Mouse (Mus musculus) heart, embryonic 16.5 days (tissue): ENCODE data around the gene Mrnip. TPM values are rescaled to one million over a fixed set of nuclear protein-coding genes. Genes with fewer than 3 reads are reported as not detected.

ENCODE experiments used
- ATAC-seq: fragments of 200-750 bp; cut with Nextera tagmentation; replicated peaks from 2 replicates; pipeline ENCODE4 v1.8.0; 2017; ENCODE audit warnings: moderate number of reproducible peaks; ENCODE audit not compliant: insufficient read depth, low FRiP score; ENCODE audit errors: extremely low read depth
- H3K27ac ChIP-seq: fragments of 300-500 bp; sonication (generic); 2 replicates; pipeline ENCODE4 v1.5.1; 2014; ENCODE audit warnings: mild to moderate bottlenecking, low read length, control low read depth, moderate library complexity
- H3K27me3 ChIP-seq: fragments of 300-500 bp; sonication (generic); 2 replicates; pipeline ENCODE4 v1.6.1; 2014; ENCODE audit warnings: low read length, mixed read lengths; ENCODE audit not compliant: control insufficient read depth, insufficient read depth
- H3K36me3 ChIP-seq: fragments of 300-500 bp; sonication (generic); 2 replicates; pipeline ENCODE4 v1.6.1; 2014; ENCODE audit not compliant: control insufficient read depth, insufficient read depth
- H3K4me1 ChIP-seq: fragments of 300-500 bp; sonication (generic); 2 replicates; pipeline ENCODE4 v1.6.1; 2014; ENCODE audit warnings: low read length, mixed read lengths; ENCODE audit not compliant: control insufficient read depth, insufficient read depth
- H3K4me2 ChIP-seq: fragments of 300-500 bp; sonication (generic); 2 replicates; pipeline ENCODE4 v1.6.1; 2014; ENCODE audit warnings: low read depth, mild to moderate bottlenecking, control low read depth, low read length
- H3K4me3 ChIP-seq: fragments of 300-500 bp; sonication (generic); 2 replicates; pipeline ENCODE4 v1.5.1; 2014; ENCODE audit warnings: mild to moderate bottlenecking, control low read depth, low read length
- H3K9ac ChIP-seq: fragments of 300-500 bp; sonication (generic); 2 replicates; pipeline ENCODE4 v1.6.1; 2014; ENCODE audit warnings: low read length, control low read depth
- H3K9me3 ChIP-seq: fragments of 300-500 bp; sonication (generic); replicated peaks from 2 replicates; pipeline ENCODE4 v1.6.1; 2016; ENCODE audit warnings: low read length; ENCODE audit not compliant: control insufficient read depth
- WGBS: fragments of 180-500 bp; shearing (Covaris S2); extraction: QIAGEN DNeasy Blood & Tissue Kit; methylation state at CpG from one replicate; pipeline ENCODE4 v1.1.7; 2014; 5-methylcytosine and 5-hydroxymethylcytosine counted together
- microRNA-seq: library from miRNA; unstranded; fragments of <30 nt; microRNA quantifications from one replicate; pipeline ENCODE4, GENCODE M21; 2017
- polyA plus RNA-seq: library from polyadenylated mRNA; unstranded; fragments of >200 nt; fragmentation: Nextera tagmentation; extraction: Ambion mirVana; gene quantifications from 2 replicates; pipeline ENCODE4 v1.2.1, GENCODE M21; 2015

Mrnip gene
- polyA plus RNA-seq, 1 experiment from 2014 or later = 9.4 TPM

- no peaks in the 10 kb centered on the region for H3K27me3 ChIP-seq
- ATAC-seq = no peak
- H3K9me3 ChIP-seq = no peaks in the 10 kb centered on the region
- peaks cover 11% of the 10 kb centered on the region for H3K4me1 ChIP-seq
- H3K9ac ChIP-seq = no peak overlapping the region
- 78% methylated on average over 7 of the region's 7 CpGs for WGBS
- H3K27ac ChIP-seq = no peak overlapping the region
- no peaks in the 10 kb centered on the region for H3K36me3 ChIP-seq
- no peak overlapping the region for H3K4me3 ChIP-seq
- no peak overlapping the region for H3K4me2 ChIP-seq
Measured at GRCm38 (mm10) chr11:50248473-50249171, 74.4 kb downstream of the Mrnip start.

Small RNAs within 50 kb of the gene (microRNA-seq; reads per million reads assigned to microRNA genes)
- gene Mir6919 = not detected

Other genes starting within 250 kb of the Mrnip start
- gene Rnf130, start 149.1 kb upstream of the Mrnip start, polyA plus RNA-seq = 31.8 and 32.4 TPM in 2 replicates
- 34.0 and 34.1 TPM in 2 replicates for gene Tbc1d9b, start 43.0 kb upstream of the Mrnip start, polyA plus RNA-seq
- 261 and 264 TPM in 2 replicates for gene Sqstm1, start 36.4 kb downstream of the Mrnip start, polyA plus RNA-seq
- 11.8 and 29.2 TPM in 2 replicates for gene Mgat4b, start 36.4 kb downstream of the Mrnip start, polyA plus RNA-seq
- gene Ltc4s, start 64.2 kb downstream of the Mrnip start, polyA plus RNA-seq = 1.5 and 2.3 TPM in 2 replicates
- 2.6 and 3.0 TPM in 2 replicates for gene Maml1, start 117.9 kb downstream of the Mrnip start, polyA plus RNA-seq
- 264 and 274 TPM in 2 replicates for gene Canx, start 151.2 kb downstream of the Mrnip start, polyA plus RNA-seq
- gene Cby3, start 180.0 kb downstream of the Mrnip start, polyA plus RNA-seq = not detected in 2 replicates
- 229 and 252 TPM in 2 replicates for gene Hnrnph1, start 202.5 kb downstream of the Mrnip start, polyA plus RNA-seq